Mouse (Mus musculus) ovary, adult 18-20 months (tissue): ENCODE measurements around the gene Elp5.
"Not testable (repeated sequence)": the region's sequence is repeated elsewhere in the genome, so short reads cannot be mapped to it uniquely, and the experiment has no call there.

ENCODE experiments used
- DNase-seq: peaks from one replicate; pipeline ENCODE4 v3.0.0; 2022; ENCODE audit warnings: low spot score, mixed read lengths

Gene Elp5

DNA sequence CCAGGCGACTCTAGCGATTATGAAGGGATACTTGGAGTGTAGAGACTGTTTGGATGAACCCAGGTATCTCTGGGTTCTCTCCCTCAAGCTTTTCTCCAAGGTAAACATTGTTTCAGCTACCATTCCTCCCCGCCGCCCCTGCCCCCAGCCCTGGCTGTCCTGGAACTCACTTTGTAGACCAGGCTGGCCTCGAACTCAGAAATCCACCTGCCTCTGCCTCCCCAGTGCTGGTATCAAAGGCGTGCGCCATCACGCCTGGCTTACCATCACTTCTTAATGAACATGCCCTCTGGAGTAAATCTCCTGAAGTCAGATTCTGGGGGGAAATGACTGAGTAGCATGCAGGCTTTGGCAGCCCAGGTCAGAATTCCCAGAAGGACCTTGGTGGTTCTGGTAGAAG lies at the start of gene Elp5:
Gene Elp5 (minus strand): TSS at position 293 of the 400 bp plus-strand sequence.
- DNase-seq = no peak

- DNase-seq = no peak
Observed at GRCm38 (mm10) chr11:70031321-70031670, 49.0 kb upstream of the Elp5 start.

DNA sequence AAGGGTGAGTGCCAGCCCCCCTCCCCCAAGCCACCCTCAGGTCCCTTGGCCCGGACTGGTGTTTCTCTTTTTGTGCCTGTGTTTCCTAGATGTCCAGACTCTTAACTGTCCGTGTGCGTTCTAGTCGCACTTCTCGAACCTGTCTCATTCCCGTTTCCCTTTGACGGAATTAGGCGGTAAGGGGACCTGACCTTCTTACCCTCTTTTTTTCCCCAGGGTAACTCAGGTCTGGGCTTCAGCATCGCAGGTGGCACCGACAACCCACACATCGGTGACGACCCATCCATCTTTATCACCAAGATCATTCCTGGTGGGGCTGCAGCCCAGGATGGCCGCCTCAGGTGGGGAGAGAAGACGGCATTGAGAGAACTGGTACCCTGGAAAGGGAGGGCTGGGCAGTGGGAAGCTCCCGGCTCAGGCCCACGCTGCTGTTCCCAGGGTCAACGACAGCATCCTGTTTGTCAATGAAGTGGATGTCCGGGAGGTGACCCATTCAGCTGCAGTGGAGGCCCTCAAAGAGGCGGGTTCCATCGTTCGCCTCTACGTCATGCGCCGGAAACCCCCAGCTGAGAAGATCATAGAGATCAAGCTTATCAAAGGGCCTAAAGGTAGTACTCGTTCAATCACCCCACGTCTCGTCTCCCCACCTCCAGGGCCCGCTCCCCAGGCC lies 48.5 kb upstream of the Elp5 start:
- DNase-seq = no peak

DNA sequence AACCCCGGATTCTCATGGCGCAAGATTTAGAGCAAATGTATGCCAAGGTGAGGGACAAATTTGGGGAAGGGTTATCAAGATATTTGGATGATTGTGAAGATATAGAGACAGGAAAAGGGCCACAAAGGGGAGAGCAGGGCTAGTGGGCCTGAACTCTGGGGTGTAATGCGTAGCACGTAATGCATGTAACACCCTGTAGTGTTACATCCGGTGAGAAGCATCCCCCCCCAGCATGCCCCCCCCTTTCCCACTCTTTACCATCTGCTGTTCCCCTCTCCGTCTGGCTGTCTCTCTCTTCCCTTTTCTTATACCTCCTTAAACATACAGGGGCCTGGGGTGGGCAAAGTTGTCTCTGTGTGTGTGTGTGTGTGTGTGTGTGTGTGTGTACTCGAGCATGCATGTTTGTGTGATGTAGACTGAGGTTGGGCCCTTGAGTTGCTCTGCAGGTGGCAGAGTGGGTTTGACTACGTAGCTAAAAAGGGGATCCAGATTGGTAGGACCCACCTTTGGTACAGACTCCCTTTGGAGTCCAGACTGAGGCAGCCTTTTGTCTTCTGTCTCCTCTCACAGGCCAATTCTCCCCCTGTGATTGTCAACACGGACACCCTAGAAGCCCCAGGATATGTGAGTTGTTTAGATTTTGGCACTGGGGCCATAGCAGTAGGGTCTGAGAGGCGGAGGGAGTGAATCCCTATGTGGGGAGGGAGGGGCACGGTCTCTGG lies 47.7 kb upstream of the Elp5 start:
- DNase-seq = no peak

- DNase-seq = peak; percentile 65
Observed at GRCm38 (mm10) chr11:70029130-70029801, 46.9 kb upstream of the Elp5 start.

DNA sequence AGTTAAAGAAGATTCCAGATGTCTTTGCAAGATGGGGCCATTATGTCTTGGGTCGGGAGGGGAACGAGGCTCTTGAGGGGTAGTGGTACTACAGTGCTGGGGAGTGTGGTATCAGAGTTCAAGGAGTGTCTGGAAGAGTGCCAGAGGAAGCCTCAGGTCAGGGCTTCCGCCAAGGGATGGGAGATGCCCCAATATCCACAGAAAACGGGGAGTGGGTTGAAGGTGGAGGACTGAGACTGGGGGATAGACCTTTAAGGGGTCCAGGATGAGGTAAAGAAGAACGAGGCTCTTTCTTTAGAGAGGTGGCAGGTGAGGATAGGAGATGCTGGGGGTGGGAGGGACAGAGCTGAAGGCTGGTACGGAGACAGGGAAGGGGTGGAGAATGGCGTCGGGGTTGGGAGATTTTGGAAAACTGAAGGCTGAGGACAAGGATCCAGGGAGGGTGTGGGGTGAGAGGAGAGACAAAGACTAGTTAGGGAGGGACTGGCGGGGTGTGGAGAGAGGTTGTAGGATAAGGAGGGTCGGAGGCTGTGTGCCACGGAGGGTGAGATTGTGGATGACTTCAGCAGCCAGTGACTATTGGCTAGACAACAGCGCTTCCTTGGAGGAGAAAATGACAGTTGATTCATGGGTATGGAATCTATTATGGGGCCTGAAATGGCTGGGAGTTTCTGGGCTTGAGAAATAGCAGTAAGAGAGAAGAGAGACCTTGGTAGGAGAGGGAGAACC lies 46.2 kb upstream of the Elp5 start:
- DNase-seq = no peak

- no peak for DNase-seq
Observed at GRCm38 (mm10) chr11:70027397-70027796, 45.1 kb upstream of the Elp5 start.

GRCm38 (mm10) chr11:70026689-70027088 lies 44.4 kb upstream of the Elp5 start:
- DNase-seq = no peak

DNA sequence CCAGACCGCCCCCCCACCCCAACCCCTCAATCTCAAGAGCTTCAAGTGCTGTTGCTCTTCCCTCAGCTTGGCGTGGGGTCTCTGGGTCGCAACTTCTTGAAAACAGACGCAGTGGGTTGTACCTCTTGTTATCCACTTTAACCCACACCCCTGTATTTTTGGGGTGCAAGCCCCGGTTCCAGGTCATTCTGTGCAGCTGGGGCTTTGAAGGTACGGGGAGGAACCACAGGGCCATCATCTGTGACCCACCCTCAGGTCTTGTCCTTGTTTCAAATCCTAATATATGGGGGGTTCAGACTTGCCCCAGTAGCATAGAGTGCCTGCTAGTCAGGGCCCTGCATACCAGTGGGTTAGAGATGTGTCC lies 41.8 kb upstream of the Elp5 start:
- DNase-seq = no peak

- no peak for DNase-seq
Observed at GRCm38 (mm10) chr11:70023481-70024150, 41.3 kb upstream of the Elp5 start.

- DNase-seq = peak; percentile 92
Observed at GRCm38 (mm10) chr11:70021264-70022132, 39.2 kb upstream of the Elp5 start.

GRCm38 (mm10) chr11:70020731-70021263 lies 38.5 kb upstream of the Elp5 start:
- peak; percentile 67 for DNase-seq

- no peak for DNase-seq
Observed at GRCm38 (mm10) chr11:70020022-70020631, 37.8 kb upstream of the Elp5 start.

- DNase-seq = no peak
Observed at GRCm38 (mm10) chr11:70019495-70020021, 37.2 kb upstream of the Elp5 start.

GRCm38 (mm10) chr11:70018131-70018990 lies 36.0 kb upstream of the Elp5 start:
- DNase-seq = no peak

DNA sequence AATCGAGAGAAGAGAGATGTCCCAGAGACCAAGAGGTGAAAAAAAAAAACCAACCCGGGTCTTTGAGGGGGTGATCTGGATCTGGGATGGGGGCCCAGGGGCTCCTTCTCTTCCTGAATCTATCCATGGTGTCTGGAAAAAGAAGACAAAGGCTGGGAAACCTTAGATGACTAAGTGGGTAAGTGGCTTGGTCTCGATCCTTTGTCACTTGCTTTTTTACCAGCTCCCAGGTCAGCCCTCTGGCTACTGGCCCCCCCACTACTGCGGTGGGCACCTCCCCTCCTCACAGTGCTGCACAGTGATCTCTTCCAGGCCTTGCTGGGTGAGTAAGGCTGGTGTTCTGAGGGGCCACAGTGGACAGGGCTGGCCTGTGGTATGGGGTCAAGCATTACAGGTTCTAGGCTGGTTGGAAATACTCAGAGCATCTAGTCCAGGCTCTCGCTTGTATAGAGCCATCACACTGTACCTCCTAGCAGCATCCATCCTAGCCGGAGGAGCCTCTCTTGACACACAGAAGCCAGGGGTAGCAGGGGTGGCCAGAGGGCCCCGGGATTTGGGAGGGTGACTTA lies 35.0 kb upstream of the Elp5 start:
- DNase-seq = no peak

GRCm38 (mm10) chr11:70016669-70017068 lies 34.4 kb upstream of the Elp5 start, which contains the start of gene Dlg4:
TSS of gene Dlg4 (plus strand) at chr11:70016942.
- DNase-seq = no peak

GRCm38 (mm10) chr11:70016177-70016576 lies 33.9 kb upstream of the Elp5 start:
- not testable (repeated sequence) for DNase-seq

GRCm38 (mm10) chr11:70015677-70016076 lies 33.4 kb upstream of the Elp5 start:
- DNase-seq = no peak
